Mouse (Mus musculus) left cerebral cortex, postnatal 36 days (tissue): ENCODE results near the gene Ccl11. TPM values are rescaled to one million over a fixed set of nuclear protein-coding genes. Genes with fewer than 3 reads are reported as not detected.

Experiments
- total RNA-seq, 2 experiments: library from RNA; stranded (reverse); gene quantifications; 2 replicates each; pipeline ENCODE4 v1.2.3; 2021

Ccl11 gene
- total RNA-seq, 2 experiments from 2014 or later, result 0.39 TPM; not detected in 1

Other genes starting within 250 kb of the Ccl11 start
- under 1 TPM in 1 of 2 experiments, not detected in 1; 0.15 TPM for gene 5530401A14Rik, start 197.2 kb upstream of the Ccl11 start, total RNA-seq
- gene Asic2, start 89.4 kb upstream of the Ccl11 start, total RNA-seq, result 10 to 100 TPM; 73.7 to 79.1 TPM
- not detected for gene Ccl2, start 22.3 kb upstream of the Ccl11 start, total RNA-seq
- not detected for gene Gm17268, start 19.3 kb upstream of the Ccl11 start, total RNA-seq
- gene Ccl7, start 12.1 kb upstream of the Ccl11 start, total RNA-seq, result under 1 TPM in 1 of 2 experiments, not detected in 1; 0.88 TPM
- not detected for gene Ccl12, start 44.0 kb downstream of the Ccl11 start, total RNA-seq
- not detected for gene Ccl8, start 57.4 kb downstream of the Ccl11 start, total RNA-seq
- not detected for gene Ccl1, start 247.9 kb downstream of the Ccl11 start, total RNA-seq